Mouse (Mus musculus): ENCODE results near the gene Ndufa10. TPM values are rescaled to one million over a fixed set of nuclear protein-coding genes. Genes with fewer than 3 reads are reported as not detected.
"Not testable (repeated sequence)": the region's sequence is repeated elsewhere in the genome, so short reads cannot be mapped to it uniquely, and the experiment has no call there.

Ndufa10 gene
- 187 and 244 TPM in 2 replicates for total RNA-seq (2014; rRNA removed)
- polyA plus RNA-seq (2015; fragmentation: Nextera tagmentation; extraction: Ambion mirVana) = 373 and 388 TPM in 2 replicates

DNA sequence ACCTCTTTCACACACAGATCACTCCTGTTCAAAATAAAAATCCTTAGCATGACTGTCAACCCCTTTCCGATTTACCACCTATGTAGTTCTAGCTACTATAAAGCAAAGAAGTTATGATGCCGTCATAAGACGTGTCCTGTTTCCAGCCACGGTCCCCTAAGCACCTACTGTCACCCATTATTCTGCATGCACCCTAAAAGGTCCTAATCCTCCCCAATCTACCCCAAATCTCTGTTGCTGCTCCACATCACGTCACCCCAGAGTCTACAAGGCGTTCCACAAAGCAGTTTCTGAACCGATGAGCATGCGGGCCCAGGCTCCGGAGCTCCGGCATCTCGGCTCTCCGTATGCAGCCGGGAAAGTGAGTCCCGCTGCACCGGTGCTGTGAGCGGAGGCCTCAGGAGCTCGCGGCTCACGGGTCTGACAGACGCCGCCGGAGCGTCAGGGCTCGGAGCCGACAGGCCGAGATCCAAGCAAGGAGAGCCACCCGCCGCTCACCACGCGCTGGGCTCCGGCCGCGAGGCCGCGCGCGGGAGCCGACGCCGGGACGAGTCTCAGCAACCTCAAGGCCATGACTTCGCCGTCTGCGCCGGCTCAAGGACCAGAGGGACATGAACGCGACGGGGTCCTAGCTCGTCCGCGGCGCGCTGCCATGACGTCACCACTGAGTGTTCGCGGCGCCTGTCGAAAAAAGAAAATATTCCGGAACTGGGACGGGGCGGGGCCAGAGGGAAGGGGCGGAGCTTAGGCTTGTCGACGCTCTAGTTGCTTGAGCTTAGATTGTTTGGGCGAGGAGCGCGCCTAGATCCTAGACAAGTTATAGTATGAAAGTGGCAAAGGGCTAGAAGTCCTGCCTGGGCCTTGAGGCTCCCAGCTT is at the start of gene Ndufa10:
Gene Ndufa10 (minus strand): TSS at position 696 of the 877 bp plus-strand sequence.
- H3K9me3 ChIP-seq (ENCODE audit: low read length) = no peaks in the 10 kb centered on the region
- peak within 1 kb of the TSS; percentile 75 for H3K4me3 ChIP-seq (ENCODE audit: low read length)
- peaks cover 26% of the 10 kb centered on the region; the same call in 1 of the 2 replicates for H3K36me3 ChIP-seq (ENCODE audit: insufficient read depth, low read length)
- DNase-seq (ENCODE audit: low spot score) = peak; percentile 94
- under 1% methylated on average over 67 of the region's 67 CpGs for WGBS
- H3K27ac ChIP-seq = peak within 1 kb of the TSS; percentile 72
- peak; percentile 96 for ATAC-seq
- H3K4me2 ChIP-seq (ENCODE audit: low read depth, low read length) = peak within 1 kb of the TSS; percentile 97
- H3K9ac ChIP-seq (replicated peaks; ENCODE audit: low read length) = peak within 1 kb of the TSS; percentile 93
- H3K4me1 ChIP-seq (ENCODE audit: insufficient read depth, low read length) = peaks cover 5% of the 10 kb centered on the region; the same call in 1 of the 2 replicates
- H3K27me3 ChIP-seq (ENCODE audit: insufficient read depth, low read length) = no peaks in the 10 kb centered on the region
- no peak for TF ChIP-seq CTCF (IDR thresholded peaks at IDR 0.05; ENCODE audit: low read depth)

DNA sequence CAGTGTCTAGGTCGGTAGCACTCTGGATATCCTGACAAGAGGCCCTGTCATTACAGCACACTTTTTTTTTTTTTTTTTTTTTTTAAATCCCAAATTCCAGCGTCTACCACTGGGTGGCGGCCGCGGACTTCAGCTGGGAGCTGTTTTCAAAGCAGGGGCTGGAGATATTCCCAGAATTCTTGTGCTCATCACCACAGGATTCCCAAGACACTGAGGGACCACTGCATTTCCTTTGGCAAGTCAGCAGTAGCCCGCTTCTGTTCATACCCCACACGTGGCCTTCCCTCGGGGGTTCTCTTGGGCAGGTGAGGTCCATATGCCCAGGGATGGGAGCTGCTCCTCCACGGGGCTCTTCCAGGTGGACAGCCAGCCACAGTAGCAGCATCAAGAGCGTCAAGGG is 47.7 kb upstream of the Ndufa10 start:
- Histone ChIP-seq H3K9me3 (ENCODE audit: low read length) (no peaks in the 10 kb centered on the region), H3K36me3 (ENCODE audit: insufficient read depth, low read length) (no peaks in the 10 kb centered on the region), H3K4me1 (ENCODE audit: insufficient read depth, low read length) (no peaks in the 10 kb centered on the region), H3K9ac (replicated peaks; ENCODE audit: low read length) (0 out of 2 replicates have a peak overlapping the region, but pooled peaks have one; percentile 17), H3K4me3 (ENCODE audit: low read length) (no peak overlapping the region), H3K4me2 (ENCODE audit: low read depth, low read length) (0 out of 2 replicates have a peak overlapping the region, but pooled peaks have one; percentile 35), H3K27ac (no peak overlapping the region), H3K27me3 (ENCODE audit: insufficient read depth, low read length) (no peaks in the 10 kb centered on the region)
- DNase-seq (ENCODE audit: low spot score) (peak; percentile 88), ATAC-seq (peak; percentile 76)
- peak; percentile 79 for TF ChIP-seq CTCF (IDR thresholded peaks at IDR 0.05; ENCODE audit: low read depth)
- 16% methylated on average over 10 of the region's 10 CpGs for WGBS

DNA sequence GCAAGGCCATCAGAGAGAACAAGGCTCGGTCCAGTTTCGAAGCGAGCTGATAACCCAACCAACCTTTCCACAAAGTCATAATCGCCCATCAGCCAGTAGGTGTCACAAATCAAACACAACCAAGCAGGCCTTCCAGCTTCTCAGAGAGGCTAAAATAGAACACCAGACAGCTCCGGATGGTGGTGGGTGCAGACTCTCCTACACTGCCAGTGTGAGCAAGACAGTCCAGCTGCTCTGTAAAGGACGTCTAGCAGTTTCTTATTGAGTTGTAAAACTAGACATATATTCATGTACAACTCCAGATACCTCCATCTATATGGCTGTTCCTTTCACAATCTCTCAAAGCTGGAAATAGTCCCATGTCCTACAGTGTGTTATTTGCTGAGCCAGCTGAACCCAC is 45.4 kb upstream of the Ndufa10 start:
- ATAC-seq (no peak), DNase-seq (ENCODE audit: low spot score) (no peak)
- H3K9me3 ChIP-seq (ENCODE audit: low read length) = no peaks in the 10 kb centered on the region
- H3K4me1 ChIP-seq (ENCODE audit: insufficient read depth, low read length) = no peaks in the 10 kb centered on the region
- no peaks in the 10 kb centered on the region for H3K36me3 ChIP-seq (ENCODE audit: insufficient read depth, low read length)
- H3K4me3 ChIP-seq (ENCODE audit: low read length) = no peak overlapping the region
- H3K9ac ChIP-seq (replicated peaks; ENCODE audit: low read length) = no peak overlapping the region
- 82% methylated on average over 6 of the region's 6 CpGs for WGBS
- no peaks in the 10 kb centered on the region for H3K27me3 ChIP-seq (ENCODE audit: insufficient read depth, low read length)
- no peak overlapping the region for H3K4me2 ChIP-seq (ENCODE audit: low read depth, low read length)
- no peak for TF ChIP-seq CTCF (IDR thresholded peaks at IDR 0.05; ENCODE audit: low read depth)
- H3K27ac ChIP-seq = no peak overlapping the region

DNA sequence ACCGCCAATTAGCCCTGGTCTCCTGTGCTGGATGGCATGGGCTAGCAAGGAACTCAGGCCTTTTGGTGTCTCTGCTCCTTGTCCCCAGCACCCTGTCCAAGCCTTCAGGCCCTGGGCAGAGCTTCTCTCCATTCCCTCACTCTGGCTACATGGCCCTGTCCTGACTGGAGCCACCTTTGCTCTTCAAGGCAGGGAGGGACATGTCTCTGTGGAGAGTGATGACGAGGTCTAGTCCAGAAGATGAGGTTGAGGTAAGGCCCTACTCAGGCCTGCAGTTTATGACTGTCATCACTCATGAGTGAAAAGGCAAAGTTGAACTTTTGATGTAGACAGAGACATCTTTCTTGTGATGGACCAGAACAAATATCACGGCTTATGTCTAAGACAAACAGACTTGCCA is 44.9 kb upstream of the Ndufa10 start, which contains the start of gene Olfr1414:
Gene Olfr1414 (minus strand): TSS at position 101 of the 400 bp plus-strand sequence.
- no peaks in the 10 kb centered on the region for H3K9me3 ChIP-seq (ENCODE audit: low read length)
- ATAC-seq = no peak
- WGBS = 77% methylated on average over 3 of the region's 3 CpGs
- H3K4me3 ChIP-seq (ENCODE audit: low read length) = no peak within 1 kb of the TSS
- no peak for DNase-seq (ENCODE audit: low spot score)
- H3K27me3 ChIP-seq (ENCODE audit: insufficient read depth, low read length) = no peaks in the 10 kb centered on the region
- no peak within 1 kb of the TSS for H3K27ac ChIP-seq
- no peaks in the 10 kb centered on the region for H3K36me3 ChIP-seq (ENCODE audit: insufficient read depth, low read length)
- no peak for TF ChIP-seq CTCF (IDR thresholded peaks at IDR 0.05; ENCODE audit: low read depth)
- H3K9ac ChIP-seq (replicated peaks; ENCODE audit: low read length) = no peak within 1 kb of the TSS
- H3K4me2 ChIP-seq (ENCODE audit: low read depth, low read length) = no peak within 1 kb of the TSS
- H3K4me1 ChIP-seq (ENCODE audit: insufficient read depth, low read length) = no peaks in the 10 kb centered on the region

DNA sequence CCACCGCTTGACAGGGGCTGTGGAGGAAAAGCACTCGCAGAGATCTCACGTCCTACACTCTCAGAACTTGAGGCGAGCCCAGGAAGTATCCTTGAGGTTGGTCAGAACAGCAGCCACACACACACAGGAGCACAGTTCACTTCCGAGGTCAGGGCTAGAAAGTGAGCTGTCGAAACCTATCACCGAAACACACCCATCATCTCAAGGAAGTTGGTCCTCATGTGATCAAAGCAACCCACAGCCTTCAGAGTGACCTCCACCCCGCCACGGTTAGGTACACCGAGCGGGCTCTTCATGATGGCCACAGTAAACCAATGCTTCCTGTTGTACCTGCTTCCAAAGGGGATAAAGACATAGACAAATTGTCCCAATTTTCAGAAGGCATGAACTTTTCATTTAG is 41.7 kb upstream of the Ndufa10 start:
- 88% methylated on average over 11 of the region's 11 CpGs for WGBS

DNA sequence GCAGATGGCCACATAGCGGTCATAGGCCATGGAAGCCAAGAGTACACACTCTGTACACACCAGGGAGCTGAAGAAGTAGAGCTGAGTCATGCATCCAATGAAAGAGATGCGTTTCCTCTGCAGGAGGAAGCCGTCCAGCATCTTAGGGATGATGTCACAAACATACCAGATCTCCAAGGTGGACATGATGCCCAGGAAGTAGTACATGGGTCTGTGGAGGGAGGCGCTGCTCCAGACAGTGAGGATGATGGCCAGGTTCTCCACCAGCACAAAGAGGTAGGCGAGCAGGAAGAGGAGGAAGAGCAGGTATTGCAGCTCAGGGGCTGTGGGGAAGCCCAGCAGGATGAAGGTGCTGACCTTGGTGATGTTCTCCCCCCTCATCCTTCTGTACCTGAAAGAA is 38.0 kb upstream of the Ndufa10 start:
- not testable (repeated sequence) for H3K9ac ChIP-seq (replicated peaks; ENCODE audit: low read length); H3K27me3 ChIP-seq (ENCODE audit: insufficient read depth, low read length); ATAC-seq

More for the DNA sequence above, 41.7 kb upstream of the Ndufa10 start:
- Histone ChIP-seq H3K9me3 (ENCODE audit: low read length) (no peaks in the 10 kb centered on the region), H3K36me3 (ENCODE audit: insufficient read depth, low read length) (no peaks in the 10 kb centered on the region), H3K9ac (replicated peaks; ENCODE audit: low read length) (no peak overlapping the region), H3K27ac (no peak overlapping the region), H3K4me3 (ENCODE audit: low read length) (no peak overlapping the region), H3K4me1 (ENCODE audit: insufficient read depth, low read length) (no peaks in the 10 kb centered on the region), H3K4me2 (ENCODE audit: low read depth, low read length) (no peak overlapping the region), H3K27me3 (ENCODE audit: insufficient read depth, low read length) (no peaks in the 10 kb centered on the region)
- TF ChIP-seq CTCF (IDR thresholded peaks at IDR 0.05; ENCODE audit: low read depth) = no peak
- DNase-seq (ENCODE audit: low spot score) (no peak), ATAC-seq (no peak)

DNA sequence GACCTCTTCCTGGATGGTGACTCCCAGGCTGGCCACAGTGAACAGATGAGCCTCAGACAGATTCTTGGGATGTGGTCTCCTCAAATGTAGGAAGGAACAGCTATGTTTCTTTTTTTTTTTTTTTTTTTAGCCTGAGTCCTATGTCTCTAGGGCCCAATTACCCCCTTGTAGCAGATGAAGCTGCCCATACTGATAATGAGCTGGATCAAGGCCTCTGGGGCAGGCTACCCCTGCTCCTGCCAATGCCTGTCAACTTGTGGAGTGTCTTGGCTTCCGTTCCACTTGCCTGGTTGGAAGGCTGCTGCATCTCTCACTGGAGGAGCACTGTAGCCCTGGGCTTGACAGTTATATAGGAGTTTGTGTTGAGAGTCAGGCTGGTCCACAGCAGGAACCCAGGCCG is 22.3 kb upstream of the Ndufa10 start, which contains the start of gene Olfr1415:
Gene Olfr1415 (minus strand): TSS at position 101 of the 400 bp plus-strand sequence.
- WGBS = 76% methylated on average over 2 of the region's 2 CpGs
- Histone ChIP-seq H3K4me1 (ENCODE audit: insufficient read depth, low read length) (no peaks in the 10 kb centered on the region), H3K27me3 (ENCODE audit: insufficient read depth, low read length) (no peaks in the 10 kb centered on the region), H3K4me3 (ENCODE audit: low read length) (no peak within 1 kb of the TSS), H3K36me3 (ENCODE audit: insufficient read depth, low read length) (no peaks in the 10 kb centered on the region), H3K27ac (no peak within 1 kb of the TSS), H3K4me2 (ENCODE audit: low read depth, low read length) (no peak within 1 kb of the TSS), H3K9me3 (ENCODE audit: low read length) (0 out of 2 replicates have a peak, but pooled peaks cover 3% of the 10 kb centered on the region), H3K9ac (replicated peaks; ENCODE audit: low read length) (no peak within 1 kb of the TSS)
- TF ChIP-seq CTCF (IDR thresholded peaks at IDR 0.05; ENCODE audit: low read depth) = no peak
- DNase-seq (ENCODE audit: low spot score) (no peak), ATAC-seq (no peak)

More for the DNA sequence above, 38.0 kb upstream of the Ndufa10 start:
- not testable (repeated sequence) for H3K27ac ChIP-seq; H3K4me2 ChIP-seq (ENCODE audit: low read depth, low read length); DNase-seq (ENCODE audit: low spot score); H3K4me1 ChIP-seq (ENCODE audit: insufficient read depth, low read length); H3K36me3 ChIP-seq (ENCODE audit: insufficient read depth, low read length); H3K4me3 ChIP-seq (ENCODE audit: low read length); H3K9me3 ChIP-seq (ENCODE audit: low read length)
- WGBS = 84% methylated on average over 4 of the region's 5 CpGs
